Mouse (Mus musculus) heart, adult 2 months (tissue): Measurements from ENCODE around the gene Tle2.

Source experiments
- CTCF ChIP-seq: fragments of 200-600 bp; IDR thresholded peaks from 2 replicates; pipeline ENCODE4 v1.8.1; 2022; ENCODE audit warnings: antibody characterized with exemption, mild to moderate bottlenecking, moderate library complexity
- EP300 ChIP-seq: fragments of 200-500 bp; IDR thresholded peaks from 2 replicates; pipeline ENCODE4 v1.6.1; 2011; ENCODE audit warnings: low read depth, low read length, control low read depth; ENCODE audit not compliant: insufficient read depth

GRCm38 (mm10) chr10:81601396-81601905, 27.1 kb downstream of the Tle2 start:
- TF ChIP-seq CTCF = no peak
- no peak for TF ChIP-seq EP300
